In genomic region chr11:52344991-52345777, GRCm38 (mm10) we compare ENCODE assay signal across 13 mouse cellular contexts. TPM values are rescaled to one million over a fixed set of nuclear protein-coding genes. Genes with fewer than 3 reads are reported as not detected.
DNase-seq lines count a peak whose midpoint lies in the region; ATAC-seq and TF ChIP-seq lines count a peak whose summit lies in the region.
"Had no signal": no experiment of that assay in that cellular context is flagged by ENCODE, and none has a peak within 500 bp of the region (broad histone marks: within the 10 kb centered on the region; RNA-seq: fewer than 3 reads in every experiment).

No protein-coding gene starts in this region.

- TF ChIP-seq CTCF in ES-Bruce4 (IDR thresholded peaks at IDR 0.05; ENCODE audit: low read depth, low read length) = no peak

- peak overlapping the region; percentile 52 for H3K4me2 ChIP-seq in limb, embryonic 12.5 days
- H3K4me2 ChIP-seq in limb, embryonic 13.5 days (replicated peaks) = peak overlapping the region; percentile 62; the same call in 1 of the 2 replicates

- no peaks in the 10 kb centered on the region for H3K27me3 ChIP-seq in limb, embryonic 12.5 days
- H3K27me3 ChIP-seq in limb, embryonic 10.5 days (ENCODE audit: low read depth, poor library complexity, severe bottlenecking) = no peaks in the 10 kb centered on the region
- H3K27me3 ChIP-seq in ES-Bruce4 (ENCODE audit: control insufficient read depth, insufficient read depth, low read length, poor library complexity, severe bottlenecking) = no peaks in the 10 kb centered on the region
- H3K27me3 ChIP-seq in limb, embryonic 13.5 days = no peaks in the 10 kb centered on the region
- H3K27me3 ChIP-seq: embryonic facial prominence, embryonic 15.5 days; stomach, embryonic 15.5 days had no signal

- no peak for ATAC-seq in limb, embryonic 12.5 days (ENCODE audit: insufficient number of reproducible peaks, insufficient read depth, low FRiP score, low TSS enrichment, low read depth)
- ATAC-seq in limb, embryonic 13.5 days (ENCODE audit: low FRiP score, low read depth) = no peak
- ATAC-seq in activated CD4-positive, CD25-positive, alpha-beta regulatory T cell, adult 4 months = no peak
- ATAC-seq: forebrain, embryonic 14.5 days; intestine, embryonic 16.5 days had no signal

- TF ChIP-seq EP300 in ES-Bruce4 (IDR thresholded peaks at IDR 0.05; ENCODE audit: insufficient read depth, low read depth, low read length) = no peak

- H3K9ac ChIP-seq in limb, embryonic 12.5 days (replicated peaks) = no peak overlapping the region
- 0 out of 2 replicates have a peak overlapping the region, but pooled peaks have one; percentile 30 for H3K9ac ChIP-seq in ES-Bruce4 (ENCODE audit: low read depth, poor library complexity, severe bottlenecking)
- H3K9ac ChIP-seq in limb, embryonic 13.5 days = no peak overlapping the region
- H3K9ac ChIP-seq: embryonic facial prominence, embryonic 15.5 days; stomach, embryonic 15.5 days had no signal

- H3K4me1 ChIP-seq in limb, embryonic 12.5 days (replicated peaks) = 0 out of 2 replicates have a peak, but pooled peaks cover 2% of the 10 kb centered on the region
- H3K4me1 ChIP-seq in limb, embryonic 10.5 days = peaks cover 28% of the 10 kb centered on the region
- H3K4me1 ChIP-seq in ES-Bruce4 (ENCODE audit: control insufficient read depth, insufficient read depth, low read length) = peaks cover 4% of the 10 kb centered on the region
- peaks cover 10% of the 10 kb centered on the region; the same call in 1 of the 2 replicates for H3K4me1 ChIP-seq in limb, embryonic 13.5 days

- H3K9me3 ChIP-seq in limb, embryonic 12.5 days = no peaks in the 10 kb centered on the region
- H3K9me3 ChIP-seq in limb, embryonic 10.5 days (replicated peaks) = no peaks in the 10 kb centered on the region
- H3K9me3 ChIP-seq in ES-Bruce4 (replicated peaks; ENCODE audit: control insufficient read depth, insufficient read depth, low read length, poor library complexity, severe bottlenecking) = no peaks in the 10 kb centered on the region
- no peaks in the 10 kb centered on the region for H3K9me3 ChIP-seq in limb, embryonic 13.5 days
- H3K9me3 ChIP-seq: embryonic facial prominence, embryonic 15.5 days; stomach, embryonic 15.5 days had no signal

- no peak overlapping the region for H3K4me3 ChIP-seq in limb, embryonic 12.5 days (replicated peaks)
- no peak overlapping the region for H3K4me3 ChIP-seq in limb, embryonic 10.5 days
- no peak overlapping the region for H3K4me3 ChIP-seq in ES-Bruce4 (ENCODE audit: low read depth, low read length)
- no peak overlapping the region for H3K4me3 ChIP-seq in limb, embryonic 13.5 days

- DNase-seq in limb, embryonic 10.5 days (ENCODE audit: low spot score) = no peak
- DNase-seq in thymus, postnatal 14 days = peak; percentile 61
- no peak for DNase-seq in layer of hippocampus, postnatal 10 days (ENCODE audit: low spot score in 2 of 2)
- DNase-seq: kidney, postnatal 36 days; left cerebral cortex, postnatal 4 days had no signal

- no peaks in the 10 kb centered on the region for H3K36me3 ChIP-seq in limb, embryonic 12.5 days
- no peaks in the 10 kb centered on the region for H3K36me3 ChIP-seq in limb, embryonic 10.5 days
- H3K36me3 ChIP-seq in ES-Bruce4 (ENCODE audit: control insufficient read depth, insufficient read depth, low read length, poor library complexity, severe bottlenecking) = no peaks in the 10 kb centered on the region
- H3K36me3 ChIP-seq in limb, embryonic 13.5 days = no peaks in the 10 kb centered on the region
- H3K36me3 ChIP-seq: embryonic facial prominence, embryonic 15.5 days; stomach, embryonic 15.5 days had no signal

- H3K27ac ChIP-seq in limb, embryonic 12.5 days = no peak overlapping the region
- H3K27ac ChIP-seq in limb, embryonic 10.5 days = no peak overlapping the region
- no peak overlapping the region for H3K27ac ChIP-seq in ES-Bruce4 (ENCODE audit: insufficient read depth, low read length)
- no peak overlapping the region for H3K27ac ChIP-seq in limb, embryonic 13.5 days
- H3K27ac ChIP-seq: embryonic facial prominence, embryonic 15.5 days; stomach, embryonic 15.5 days had no signal

- no peak for TF ChIP-seq POLR2A in ES-Bruce4 (IDR thresholded peaks at IDR 0.05; ENCODE audit: insufficient read depth, low read length)

- 80% methylated on average over 12 of the region's 12 CpGs for WGBS in limb, embryonic 12.5 days
- 81% methylated on average over 12 of the region's 12 CpGs for WGBS in limb, embryonic 10.5 days
- WGBS in limb, embryonic 13.5 days = 80% methylated on average over 12 of the region's 12 CpGs

RNA-seq across cellular contexts. Expression of gene Vdac1, which starts 15.5 kb away (rescaled TPM):
- 203 and 227 TPM in 2 replicates for polyA plus RNA-seq in limb, embryonic 12.5 days (2016; fragmentation: Nextera tagmentation; extraction: Ambion mirVana)
- 203 and 211 TPM in 2 replicates for polyA plus RNA-seq in limb, embryonic 10.5 days (2016; fragmentation: Nextera tagmentation; extraction: Ambion mirVana)
- 478 and 491 TPM in 2 replicates for polyA plus RNA-seq in ES-Bruce4 (2011; ENCODE audit: insufficient read depth, insufficient read length, low read depth, missing spikeins)
- 240 and 244 TPM in 2 replicates for polyA plus RNA-seq in limb, embryonic 13.5 days (2015; fragmentation: Nextera tagmentation; extraction: Ambion mirVana)
- 100 to 1,000 TPM; 546 to 556 TPM for total RNA-seq in layer of hippocampus, postnatal 10 days (2021)
- polyA plus RNA-seq in activated CD4-positive, CD25-positive, alpha-beta regulatory T cell, adult 4 months (2017; shearing (Covaris generic)) = 10 to 100 TPM; 90.3 to 94.9 TPM

RNA-seq across cellular contexts. Expression of gene 9530068E07Rik, which starts 51.0 kb away (rescaled TPM):
- 161 and 173 TPM in 2 replicates for polyA plus RNA-seq in limb, embryonic 12.5 days (2016; fragmentation: Nextera tagmentation; extraction: Ambion mirVana)
- 157 and 163 TPM in 2 replicates for polyA plus RNA-seq in limb, embryonic 10.5 days (2016; fragmentation: Nextera tagmentation; extraction: Ambion mirVana)
- 53.7 and 54.9 TPM in 2 replicates for polyA plus RNA-seq in ES-Bruce4 (2011; ENCODE audit: insufficient read depth, insufficient read length, low read depth, missing spikeins)
- 192 and 205 TPM in 2 replicates for polyA plus RNA-seq in limb, embryonic 13.5 days (2015; fragmentation: Nextera tagmentation; extraction: Ambion mirVana)
- total RNA-seq in layer of hippocampus, postnatal 10 days (2021) = 10 to 100 TPM; 78.7 to 81.4 TPM
- 10 to 100 TPM; 38.9 to 49.8 TPM for polyA plus RNA-seq in activated CD4-positive, CD25-positive, alpha-beta regulatory T cell, adult 4 months (2017; shearing (Covaris generic))
